7 mouse cellular contexts compared by ENCODE assay signal in the genomic region with DNA sequence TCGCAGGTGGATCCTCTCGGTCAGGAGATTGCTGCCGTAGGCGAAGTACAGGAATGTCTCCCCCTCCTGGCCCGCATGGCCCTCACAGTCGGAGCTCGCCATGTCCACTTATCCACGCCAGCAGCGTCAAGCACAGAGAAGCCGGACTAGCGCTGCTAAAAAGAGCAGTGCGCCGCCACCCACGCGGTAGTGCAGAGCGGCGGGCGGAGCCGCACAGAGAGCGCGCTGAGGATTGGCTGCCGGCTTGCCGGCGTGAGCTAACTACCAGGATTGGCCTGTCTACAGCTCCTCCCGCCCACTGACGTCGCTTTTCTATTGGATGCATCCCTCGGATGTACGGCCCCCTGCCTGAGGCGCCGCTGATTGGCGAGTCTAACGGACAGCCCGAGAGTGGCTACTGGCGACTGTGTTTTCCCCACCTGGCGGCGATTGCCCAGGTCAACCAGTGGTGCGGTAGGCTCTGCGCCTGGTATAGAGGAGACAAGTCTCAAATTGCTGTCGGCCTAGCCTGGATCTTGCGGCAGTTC. TPM values are rescaled to one million over a fixed set of nuclear protein-coding genes. Genes with fewer than 3 reads are reported as not detected.
DNase-seq lines count a peak whose midpoint lies in the region; ATAC-seq lines count a peak whose summit lies in the region.

TSS of gene Ggct (minus strand) at position 217 of the 527 bp plus-strand sequence.

- no peaks in the 10 kb centered on the region for H3K27me3 ChIP-seq in embryonic facial prominence, embryonic 11.5 days (ENCODE audit: control insufficient read depth, insufficient read depth, low read length)
- no peaks in the 10 kb centered on the region for H3K27me3 ChIP-seq in limb, embryonic 10.5 days (ENCODE audit: low read depth, poor library complexity, severe bottlenecking)
- H3K27me3 ChIP-seq in midbrain, embryonic 13.5 days: peaks cover 5% of the 10 kb centered on the region

- peak; percentile 97 for DNase-seq in adrenal gland, postnatal 14 days
- peak; percentile 98 for DNase-seq in embryonic facial prominence, embryonic 11.5 days (ENCODE audit: low spot score)
- peak; percentile 99 for DNase-seq in kidney, adult 11 months
- peak; percentile 94 for DNase-seq in limb, embryonic 10.5 days (ENCODE audit: low spot score)
- peak; percentile 85 for DNase-seq in spleen, adult 12 weeks (ENCODE audit: low spot score)

- ATAC-seq in embryonic facial prominence, embryonic 11.5 days (replicated peaks; ENCODE audit: insufficient number of reproducible peaks, low FRiP score, low TSS enrichment, low read depth): peak; percentile 100
- peak; percentile 95 for ATAC-seq in granulocyte monocyte progenitor cell, adult 5-6 weeks (replicated peaks; ENCODE audit: poor library complexity, severe bottlenecking)
- peak; percentile 100 for ATAC-seq in midbrain, embryonic 13.5 days

- peak within 1 kb of the TSS; percentile 51 for H3K4me3 ChIP-seq in embryonic facial prominence, embryonic 11.5 days (ENCODE audit: low read depth, low read length)
- peak within 1 kb of the TSS; percentile 61 for H3K4me3 ChIP-seq in limb, embryonic 10.5 days
- peak within 1 kb of the TSS; percentile 56 for H3K4me3 ChIP-seq in midbrain, embryonic 13.5 days (replicated peaks)

- H3K9ac ChIP-seq in embryonic facial prominence, embryonic 11.5 days (replicated peaks; ENCODE audit: low read length): peak within 1 kb of the TSS; percentile 61
- H3K9ac ChIP-seq in midbrain, embryonic 13.5 days (replicated peaks): peak within 1 kb of the TSS; percentile 67

- H3K27ac ChIP-seq in embryonic facial prominence, embryonic 11.5 days (replicated peaks; ENCODE audit: low read depth, low read length): no peak within 1 kb of the TSS
- H3K27ac ChIP-seq in limb, embryonic 10.5 days: peak within 1 kb of the TSS; percentile 73
- H3K27ac ChIP-seq in midbrain, embryonic 13.5 days: peak within 1 kb of the TSS; percentile 76

- no peaks in the 10 kb centered on the region for H3K36me3 ChIP-seq in embryonic facial prominence, embryonic 11.5 days (replicated peaks; ENCODE audit: control insufficient read depth, insufficient read depth, low read depth, low read length)
- H3K36me3 ChIP-seq in limb, embryonic 10.5 days: no peaks in the 10 kb centered on the region
- no peaks in the 10 kb centered on the region for H3K36me3 ChIP-seq in midbrain, embryonic 13.5 days

- peak within 1 kb of the TSS; percentile 83 for H3K4me2 ChIP-seq in embryonic facial prominence, embryonic 11.5 days (ENCODE audit: low read depth, low read length)
- H3K4me2 ChIP-seq in midbrain, embryonic 13.5 days (replicated peaks): peak within 1 kb of the TSS; percentile 78

- H3K9me3 ChIP-seq in embryonic facial prominence, embryonic 11.5 days (replicated peaks; ENCODE audit: control insufficient read depth, low read length): no peaks in the 10 kb centered on the region
- H3K9me3 ChIP-seq in limb, embryonic 10.5 days (replicated peaks): no peaks in the 10 kb centered on the region
- H3K9me3 ChIP-seq in midbrain, embryonic 13.5 days: no peaks in the 10 kb centered on the region

- WGBS in embryonic facial prominence, embryonic 11.5 days: under 1% methylated on average over 40 of the region's 41 CpGs
- under 1% methylated on average over 41 of the region's 41 CpGs for WGBS in limb, embryonic 10.5 days
- WGBS in midbrain, embryonic 13.5 days: under 1% methylated on average over 41 of the region's 41 CpGs

- H3K4me1 ChIP-seq in embryonic facial prominence, embryonic 11.5 days (ENCODE audit: control insufficient read depth, insufficient read depth, low read length): no peaks in the 10 kb centered on the region
- H3K4me1 ChIP-seq in limb, embryonic 10.5 days: peaks cover 15% of the 10 kb centered on the region
- peaks cover 16% of the 10 kb centered on the region for H3K4me1 ChIP-seq in midbrain, embryonic 13.5 days (replicated peaks)

RNA-seq across cellular contexts. Expression of gene Ggct, which starts in this region (rescaled TPM):
- 5.3 and 7.8 TPM in 2 replicates for total RNA-seq in adrenal gland, postnatal 14 days (2021)
- polyA plus RNA-seq in embryonic facial prominence, embryonic 11.5 days (2014; fragmentation: Nextera tagmentation; extraction: Ambion mirVana): 10.5 and 13.0 TPM in 2 replicates
- 12.8 and 18.7 TPM in 2 replicates for total RNA-seq in granulocyte monocyte progenitor cell, adult 5-6 weeks (2014; fragmentation: Nextera tagmentation)
- 39.6 and 41.1 TPM in 2 replicates for total RNA-seq in granulocyte monocyte progenitor cell, adult 5-6 weeks (2017)
- 8.5 and 11.9 TPM in 2 replicates for polyA plus RNA-seq in limb, embryonic 10.5 days (2016; fragmentation: Nextera tagmentation; extraction: Ambion mirVana)
- 9.4 and 11.8 TPM in 2 replicates for polyA plus RNA-seq in midbrain, embryonic 13.5 days (2015; fragmentation: Nextera tagmentation; extraction: Ambion mirVana)
